Mouse (Mus musculus) embryonic facial prominence, embryonic 13.5 days (tissue): ENCODE measurements around the gene Rpl27a. TPM values are rescaled to one million over a fixed set of nuclear protein-coding genes. Genes with fewer than 3 reads are reported as not detected.

Experiments
- ATAC-seq: fragments of 200-750 bp; cut with Nextera tagmentation; 2 replicates; pipeline ENCODE4 v1.8.0; 2017; ENCODE audit warnings: low read depth; ENCODE audit not compliant: insufficient number of reproducible peaks, insufficient read depth, low FRiP score, low TSS enrichment
- H3K27ac ChIP-seq: fragments of 300-500 bp; sonication (generic); 2 replicates; pipeline ENCODE4 v1.5.1; 2015; ENCODE audit warnings: moderate library complexity, mild to moderate bottlenecking, inconsistent platforms
- H3K27me3 ChIP-seq: fragments of 300-500 bp; sonication (generic); 2 replicates; pipeline ENCODE4 v1.6.1; 2015; ENCODE audit warnings: mild to moderate bottlenecking, inconsistent platforms
- H3K36me3 ChIP-seq: fragments of 300-500 bp; sonication (generic); 2 replicates; pipeline ENCODE4 v1.6.1; 2015; ENCODE audit warnings: mild to moderate bottlenecking, inconsistent platforms
- H3K4me1 ChIP-seq: fragments of 300-500 bp; sonication (generic); 2 replicates; pipeline ENCODE4 v1.6.1; 2015; ENCODE audit warnings: inconsistent platforms
- H3K4me2 ChIP-seq: fragments of 300-500 bp; sonication (generic); 2 replicates; pipeline ENCODE4 v1.6.1; 2015; ENCODE audit warnings: moderate library complexity, mild to moderate bottlenecking, inconsistent platforms
- H3K4me3 ChIP-seq: fragments of 300-500 bp; sonication (generic); 2 replicates; pipeline ENCODE4 v1.5.1; 2015; ENCODE audit warnings: mild to moderate bottlenecking, inconsistent platforms
- H3K9ac ChIP-seq: fragments of 300-500 bp; sonication (generic); 2 replicates; pipeline ENCODE4 v1.6.1; 2015; ENCODE audit warnings: mild to moderate bottlenecking, inconsistent platforms
- H3K9me3 ChIP-seq: fragments of 300-500 bp; sonication (generic); 2 replicates; pipeline ENCODE4 v1.6.1; 2016; ENCODE audit warnings: inconsistent platforms
- WGBS: fragments of 180-500 bp; shearing (Covaris S2); methylation state at CpG from one replicate; pipeline ENCODE4 v1.1.7; 2015; ENCODE audit warnings: mixed read lengths; 5-methylcytosine and 5-hydroxymethylcytosine counted together
- polyA plus RNA-seq: library from polyadenylated mRNA; unstranded; fragments of >200 nt; fragmentation: Nextera tagmentation; extraction: Ambion mirVana; gene quantifications from 2 replicates; pipeline ENCODE4 v1.2.1, GENCODE M21; 2015

The Rpl27a gene
- polyA plus RNA-seq, 1 experiment from 2014 or later: 159 TPM

- H3K4me1 ChIP-seq: no peaks in the 10 kb centered on the region
- no peaks in the 10 kb centered on the region for H3K9me3 ChIP-seq
- H3K9ac ChIP-seq: no peak overlapping the region
- no peak overlapping the region for H3K4me3 ChIP-seq
- no peak overlapping the region for H3K27ac ChIP-seq
- no peaks in the 10 kb centered on the region for H3K36me3 ChIP-seq
- 0 out of 2 replicates have a peak, but pooled peaks cover 5% of the 10 kb centered on the region for H3K27me3 ChIP-seq
- 61% methylated on average over 2 of the region's 2 CpGs for WGBS
- no peak for ATAC-seq
- no peak overlapping the region for H3K4me2 ChIP-seq
Measured at GRCm38 (mm10) chr7:109510799-109511198, 8.1 kb upstream of the Rpl27a start.

- H3K36me3 ChIP-seq: no peaks in the 10 kb centered on the region
- 88% methylated on average over 3 of the region's 3 CpGs for WGBS
- H3K4me3 ChIP-seq: no peak overlapping the region
- 0 out of 2 replicates have a peak, but pooled peaks cover 5% of the 10 kb centered on the region for H3K27me3 ChIP-seq
- ATAC-seq: no peak
- H3K9ac ChIP-seq: no peak overlapping the region
- H3K4me2 ChIP-seq: no peak overlapping the region
- no peaks in the 10 kb centered on the region for H3K4me1 ChIP-seq
- no peak overlapping the region for H3K27ac ChIP-seq
- H3K9me3 ChIP-seq: no peaks in the 10 kb centered on the region
Measured at GRCm38 (mm10) chr7:109511838-109512237, 7.1 kb upstream of the Rpl27a start.

GRCm38 (mm10) chr7:109516500-109516899 is 2.4 kb upstream of the Rpl27a start:
- no peak for ATAC-seq
- H3K4me3 ChIP-seq: no peak overlapping the region
- no peak overlapping the region for H3K9ac ChIP-seq
- no peaks in the 10 kb centered on the region for H3K9me3 ChIP-seq
- no peaks in the 10 kb centered on the region for H3K27me3 ChIP-seq
- H3K4me2 ChIP-seq: no peak overlapping the region
- whole genome bisulfite sequencing: 69% methylated on average over 3 of the region's 3 CpGs
- H3K36me3 ChIP-seq: peaks cover 14% of the 10 kb centered on the region
- no peak overlapping the region for H3K27ac ChIP-seq
- peaks cover 25% of the 10 kb centered on the region for H3K4me1 ChIP-seq

GRCm38 (mm10) chr7:109518036-109518681 is 788 bp upstream of the Rpl27a start:
- 16% methylated on average over 10 of the region's 10 CpGs for WGBS
- no peak for ATAC-seq
- H3K4me3 ChIP-seq: peak overlapping the region; percentile 94

GRCm38 (mm10) chr7:109519936-109520335 is 989 bp downstream of the Rpl27a start:
- peak overlapping the region; percentile 94 for H3K4me3 ChIP-seq
- ATAC-seq: no peak
- H3K9ac ChIP-seq: peak overlapping the region; percentile 100
- H3K4me1 ChIP-seq: peaks cover 32% of the 10 kb centered on the region
- WGBS: 3% methylated on average over 10 of the region's 10 CpGs
- H3K36me3 ChIP-seq: peaks cover 48% of the 10 kb centered on the region
- H3K9me3 ChIP-seq: no peaks in the 10 kb centered on the region
- H3K4me2 ChIP-seq: peak overlapping the region; percentile 90
- peak overlapping the region; percentile 98; the same call in 1 of the 2 replicates for H3K27ac ChIP-seq
- no peaks in the 10 kb centered on the region for H3K27me3 ChIP-seq

More at GRCm38 (mm10) chr7:109518036-109518681, 788 bp upstream of the Rpl27a start:
- H3K27me3 ChIP-seq: no peaks in the 10 kb centered on the region
- peak overlapping the region; percentile 98 for H3K27ac ChIP-seq
- H3K36me3 ChIP-seq: peaks cover 31% of the 10 kb centered on the region
- H3K9me3 ChIP-seq: no peaks in the 10 kb centered on the region
- peak overlapping the region; percentile 66 for H3K4me2 ChIP-seq
- H3K9ac ChIP-seq: peak overlapping the region; percentile 100
- H3K4me1 ChIP-seq: peaks cover 32% of the 10 kb centered on the region

GRCm38 (mm10) chr7:109522084-109522483 is 3.1 kb downstream of the Rpl27a start:
- WGBS: 75% methylated on average over 5 of the region's 5 CpGs
- no peak overlapping the region for H3K4me2 ChIP-seq
- peak overlapping the region; percentile 27; the same call in 1 of the 2 replicates for H3K9ac ChIP-seq
- H3K4me1 ChIP-seq: peaks cover 32% of the 10 kb centered on the region
- no peaks in the 10 kb centered on the region for H3K9me3 ChIP-seq
- no peak for ATAC-seq
- peak overlapping the region; percentile 28; the same call in 1 of the 2 replicates for H3K27ac ChIP-seq
- no peaks in the 10 kb centered on the region for H3K27me3 ChIP-seq
- H3K36me3 ChIP-seq: peaks cover 66% of the 10 kb centered on the region
- H3K4me3 ChIP-seq: no peak overlapping the region

- H3K4me1 ChIP-seq: peaks cover 24% of the 10 kb centered on the region
- no peak for ATAC-seq
- no peak overlapping the region for H3K9ac ChIP-seq
- no peak overlapping the region for H3K4me2 ChIP-seq
- H3K9me3 ChIP-seq: no peaks in the 10 kb centered on the region
- peaks cover 77% of the 10 kb centered on the region for H3K36me3 ChIP-seq
- H3K27ac ChIP-seq: no peak overlapping the region
- no peaks in the 10 kb centered on the region for H3K27me3 ChIP-seq
- 58% methylated on average over 2 of the region's 2 CpGs for WGBS
- H3K4me3 ChIP-seq: no peak overlapping the region
Measured at GRCm38 (mm10) chr7:109523304-109523703, 4.4 kb downstream of the Rpl27a start.

- Histone ChIP-seq H3K9ac (no peak overlapping the region), H3K4me3 (no peak overlapping the region), H3K27me3 (no peaks in the 10 kb centered on the region), H3K27ac (peak overlapping the region; percentile 48; the same call in 1 of the 2 replicates), H3K4me2 (no peak overlapping the region), H3K9me3 (no peaks in the 10 kb centered on the region), H3K4me1 (peaks cover 24% of the 10 kb centered on the region), H3K36me3 (peaks cover 80% of the 10 kb centered on the region)
- no peak for ATAC-seq
- 46% methylated on average over 6 of the region's 6 CpGs for WGBS
Measured at GRCm38 (mm10) chr7:109523741-109524441, 4.9 kb downstream of the Rpl27a start.

GRCm38 (mm10) chr7:109524442-109524744 is 5.4 kb downstream of the Rpl27a start:
- no peaks in the 10 kb centered on the region for H3K27me3 ChIP-seq
- H3K4me1 ChIP-seq: peaks cover 24% of the 10 kb centered on the region
- H3K36me3 ChIP-seq: peaks cover 82% of the 10 kb centered on the region
- no peaks in the 10 kb centered on the region for H3K9me3 ChIP-seq
- no peak overlapping the region for H3K4me3 ChIP-seq
- ATAC-seq: no peak
- peak overlapping the region; percentile 48; the same call in 1 of the 2 replicates for H3K27ac ChIP-seq
- no peak overlapping the region for H3K4me2 ChIP-seq
- H3K9ac ChIP-seq: no peak overlapping the region

- H3K27me3 ChIP-seq: no peaks in the 10 kb centered on the region
- ATAC-seq: no peak
- H3K9ac ChIP-seq: no peak overlapping the region
- no peaks in the 10 kb centered on the region for H3K9me3 ChIP-seq
- peak overlapping the region; percentile 48; the same call in 1 of the 2 replicates for H3K27ac ChIP-seq
- H3K4me1 ChIP-seq: peaks cover 24% of the 10 kb centered on the region
- H3K36me3 ChIP-seq: peaks cover 86% of the 10 kb centered on the region
- H3K4me2 ChIP-seq: no peak overlapping the region
- H3K4me3 ChIP-seq: no peak overlapping the region
- WGBS: 80% methylated on average over 3 of the region's 3 CpGs
Measured at GRCm38 (mm10) chr7:109524763-109525162, 5.8 kb downstream of the Rpl27a start.

- H3K4me1 ChIP-seq: peaks cover 12% of the 10 kb centered on the region
- peaks cover 85% of the 10 kb centered on the region for H3K36me3 ChIP-seq
- H3K9ac ChIP-seq: no peak overlapping the region
- 81% methylated on average over 16 of the region's 16 CpGs for WGBS
- no peak for ATAC-seq
- H3K4me2 ChIP-seq: no peak overlapping the region
- H3K4me3 ChIP-seq: no peak overlapping the region
- H3K27me3 ChIP-seq: no peaks in the 10 kb centered on the region
- H3K9me3 ChIP-seq: no peaks in the 10 kb centered on the region
- peak overlapping the region; percentile 14; the same call in 1 of the 2 replicates for H3K27ac ChIP-seq
Measured at GRCm38 (mm10) chr7:109525740-109526663, 7.1 kb downstream of the Rpl27a start.
